Mouse (Mus musculus) limb, embryonic 11.5 days (tissue): Measurements from ENCODE around the gene Gabrg3. TPM values are rescaled to one million over a fixed set of nuclear protein-coding genes. Genes with fewer than 3 reads are reported as not detected.

Experiments used
- ATAC-seq: fragments of 200-750 bp; cut with Nextera tagmentation; 2 replicates; pipeline ENCODE4 v1.8.0; 2017; ENCODE audit warnings: low read depth; ENCODE audit not compliant: insufficient number of reproducible peaks, low FRiP score, low TSS enrichment
- DNase-seq: peaks from one replicate; pipeline ENCODE4 v3.0.0-alpha.2; 2015; ENCODE audit warnings: low spot score
- H3K27ac ChIP-seq: fragments of 300-500 bp; sonication (generic); replicated peaks from 2 replicates; pipeline ENCODE4 v1.5.1; 2014; ENCODE audit warnings: low read depth, mild to moderate bottlenecking, low read length
- H3K27me3 ChIP-seq: fragments of 300-500 bp; sonication (generic); 2 replicates; pipeline ENCODE4 v1.6.1; 2014; ENCODE audit warnings: mild to moderate bottlenecking, low read length, mixed read lengths; ENCODE audit not compliant: control insufficient read depth, insufficient read depth
- H3K36me3 ChIP-seq: fragments of 300-500 bp; sonication (generic); 2 replicates; pipeline ENCODE4 v1.6.1; 2014; ENCODE audit warnings: mild to moderate bottlenecking, low read length, moderate library complexity, mixed read lengths; ENCODE audit not compliant: control insufficient read depth, insufficient read depth
- H3K4me1 ChIP-seq: fragments of 300-500 bp; sonication (generic); 2 replicates; pipeline ENCODE4 v1.6.1; 2014; ENCODE audit warnings: low read length, mixed read lengths; ENCODE audit not compliant: control insufficient read depth, insufficient read depth
- H3K4me2 ChIP-seq: fragments of 300-500 bp; sonication (generic); 2 replicates; pipeline ENCODE4 v1.6.1; 2014; ENCODE audit warnings: low read depth, mild to moderate bottlenecking, moderate library complexity; ENCODE audit not compliant: severe bottlenecking
- H3K4me3 ChIP-seq: fragments of 300-500 bp; sonication (generic); 2 replicates; pipeline ENCODE4 v1.5.1; 2014; ENCODE audit warnings: low read depth, low read length
- H3K9ac ChIP-seq: fragments of 300-500 bp; sonication (generic); 2 replicates; pipeline ENCODE4 v1.6.1; 2014; ENCODE audit warnings: mild to moderate bottlenecking, low read length
- H3K9me3 ChIP-seq: fragments of 300-500 bp; sonication (generic); 2 replicates; pipeline ENCODE4 v1.6.1; 2016; ENCODE audit warnings: low read length; ENCODE audit not compliant: control insufficient read depth
- WGBS: fragments of 180-500 bp; shearing (Covaris S2); extraction: QIAGEN DNeasy Blood & Tissue Kit; methylation state at CpG from one replicate; pipeline ENCODE4 v1.1.7; 2014; 5-methylcytosine and 5-hydroxymethylcytosine counted together
- polyA plus RNA-seq: library from polyadenylated mRNA; unstranded; fragments of >200 nt; fragmentation: Nextera tagmentation; extraction: Ambion mirVana; gene quantifications from 2 replicates; pipeline ENCODE4 v1.2.1, GENCODE M21; 2014

Gene Gabrg3
- polyA plus RNA-seq, 1 experiment from 2014 or later, result 0.11 TPM

GRCm38 (mm10) chr7:57082071-57082470 is 304.9 kb downstream of the Gabrg3 start:
- H3K9ac ChIP-seq, result no peak overlapping the region
- DNase-seq (no peak), ATAC-seq (no peak)
- H3K36me3 ChIP-seq, result no peaks in the 10 kb centered on the region
- no peak overlapping the region for H3K4me2 ChIP-seq
- H3K4me1 ChIP-seq, result no peaks in the 10 kb centered on the region
- WGBS, result 78% methylated on average over 3 of the region's 3 CpGs
- H3K9me3 ChIP-seq, result no peaks in the 10 kb centered on the region
- no peak overlapping the region for H3K4me3 ChIP-seq
- H3K27ac ChIP-seq, result no peak overlapping the region
- no peaks in the 10 kb centered on the region for H3K27me3 ChIP-seq

- 83% methylated on average over 2 of the region's 2 CpGs for WGBS
- Histone ChIP-seq H3K9me3 (no peaks in the 10 kb centered on the region), H3K4me3 (no peak overlapping the region), H3K36me3 (no peaks in the 10 kb centered on the region), H3K4me1 (no peaks in the 10 kb centered on the region), H3K9ac (no peak overlapping the region), H3K4me2 (no peak overlapping the region), H3K27me3 (no peaks in the 10 kb centered on the region), H3K27ac (no peak overlapping the region)
- DNase-seq (no peak), ATAC-seq (no peak)
These were observed 315.4 kb downstream of the Gabrg3 start for GRCm38 (mm10) chr7:57071435-57072160.

- Histone ChIP-seq H3K9me3 (no peaks in the 10 kb centered on the region), H3K9ac (no peak overlapping the region), H3K27ac (no peak overlapping the region), H3K36me3 (no peaks in the 10 kb centered on the region), H3K4me1 (no peaks in the 10 kb centered on the region), H3K4me3 (no peak overlapping the region), H3K4me2 (no peak overlapping the region), H3K27me3 (no peaks in the 10 kb centered on the region)
- 92% methylated on average over 3 of the region's 3 CpGs for whole genome bisulfite sequencing
- DNase-seq (no peak), ATAC-seq (no peak)
These were observed 321.6 kb downstream of the Gabrg3 start for GRCm38 (mm10) chr7:57065398-57065797.

- DNase-seq, result no peak
- H3K4me3 ChIP-seq, result no peak overlapping the region
- H3K9ac ChIP-seq, result no peak overlapping the region
- no peak overlapping the region for H3K4me2 ChIP-seq
- no peaks in the 10 kb centered on the region for H3K36me3 ChIP-seq
- no peaks in the 10 kb centered on the region for H3K9me3 ChIP-seq
- H3K27me3 ChIP-seq, result no peaks in the 10 kb centered on the region
- WGBS, result 86% methylated on average over 1 of the region's 1 CpGs
- no peak overlapping the region for H3K27ac ChIP-seq
- ATAC-seq, result no peak
- H3K4me1 ChIP-seq, result no peaks in the 10 kb centered on the region
These were observed 335.9 kb downstream of the Gabrg3 start for GRCm38 (mm10) chr7:57050906-57051635.

GRCm38 (mm10) chr7:57037861-57038421 is 349.0 kb downstream of the Gabrg3 start:
- Histone ChIP-seq H3K4me3 (no peak overlapping the region), H3K9ac (no peak overlapping the region), H3K27me3 (no peaks in the 10 kb centered on the region), H3K4me1 (no peaks in the 10 kb centered on the region), H3K9me3 (no peaks in the 10 kb centered on the region), H3K27ac (no peak overlapping the region), H3K36me3 (no peaks in the 10 kb centered on the region), H3K4me2 (no peak overlapping the region)
- WGBS, result 72% methylated on average over 2 of the region's 2 CpGs
- ATAC-seq (no peak), DNase-seq (no peak)

GRCm38 (mm10) chr7:57000585-57001261 is 386.3 kb downstream of the Gabrg3 start:
- Histone ChIP-seq H3K9me3 (no peaks in the 10 kb centered on the region), H3K36me3 (no peaks in the 10 kb centered on the region), H3K4me2 (no peak overlapping the region), H3K27ac (no peak overlapping the region), H3K4me3 (no peak overlapping the region), H3K4me1 (no peaks in the 10 kb centered on the region), H3K9ac (no peak overlapping the region), H3K27me3 (no peaks in the 10 kb centered on the region)
- WGBS, result 95% methylated on average over 3 of the region's 3 CpGs
- no peak for ATAC-seq
- no peak for DNase-seq

GRCm38 (mm10) chr7:56997713-56998624 is 389.0 kb downstream of the Gabrg3 start:
- ATAC-seq (no peak), DNase-seq (no peak)
- 98% methylated on average over 2 of the region's 2 CpGs for WGBS
- Histone ChIP-seq H3K4me2 (no peak overlapping the region), H3K9me3 (no peaks in the 10 kb centered on the region), H3K36me3 (no peaks in the 10 kb centered on the region), H3K9ac (no peak overlapping the region), H3K27ac (no peak overlapping the region), H3K27me3 (no peaks in the 10 kb centered on the region), H3K4me3 (no peak overlapping the region), H3K4me1 (no peaks in the 10 kb centered on the region)
